Mouse (Mus musculus): ENCODE data around the gene Mgat4e.

The Mgat4e gene

DNA sequence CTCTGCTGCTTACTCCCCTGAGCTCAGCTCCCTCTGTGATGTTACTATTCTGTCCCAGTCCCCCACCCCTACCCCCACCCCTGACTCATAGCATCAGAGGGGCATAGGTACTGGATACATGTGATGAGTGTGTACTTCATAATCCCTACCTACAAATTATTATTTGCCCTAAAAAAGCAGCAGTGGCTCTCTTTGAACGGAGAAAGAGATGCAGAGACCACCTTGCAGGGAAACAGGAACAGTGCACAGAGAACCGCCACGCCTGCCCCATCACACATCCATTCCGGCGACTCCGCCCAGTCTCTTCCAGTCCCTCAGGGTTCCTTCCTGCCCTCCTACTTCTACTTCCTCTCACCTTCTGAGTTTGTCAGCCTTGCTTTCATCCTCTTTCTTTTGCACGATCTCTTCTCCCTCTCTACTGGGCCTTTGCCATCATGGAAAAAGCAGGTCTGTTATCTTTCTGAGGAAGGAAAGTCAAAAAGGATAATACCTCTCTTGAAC lies at the start of gene Mgat4e:
Gene Mgat4e, minus strand, starts transcription at position 51 of the 501 bp plus-strand sequence.
- DNase-seq (ENCODE audit: extremely low read depth, low read depth) = no peak

DNA sequence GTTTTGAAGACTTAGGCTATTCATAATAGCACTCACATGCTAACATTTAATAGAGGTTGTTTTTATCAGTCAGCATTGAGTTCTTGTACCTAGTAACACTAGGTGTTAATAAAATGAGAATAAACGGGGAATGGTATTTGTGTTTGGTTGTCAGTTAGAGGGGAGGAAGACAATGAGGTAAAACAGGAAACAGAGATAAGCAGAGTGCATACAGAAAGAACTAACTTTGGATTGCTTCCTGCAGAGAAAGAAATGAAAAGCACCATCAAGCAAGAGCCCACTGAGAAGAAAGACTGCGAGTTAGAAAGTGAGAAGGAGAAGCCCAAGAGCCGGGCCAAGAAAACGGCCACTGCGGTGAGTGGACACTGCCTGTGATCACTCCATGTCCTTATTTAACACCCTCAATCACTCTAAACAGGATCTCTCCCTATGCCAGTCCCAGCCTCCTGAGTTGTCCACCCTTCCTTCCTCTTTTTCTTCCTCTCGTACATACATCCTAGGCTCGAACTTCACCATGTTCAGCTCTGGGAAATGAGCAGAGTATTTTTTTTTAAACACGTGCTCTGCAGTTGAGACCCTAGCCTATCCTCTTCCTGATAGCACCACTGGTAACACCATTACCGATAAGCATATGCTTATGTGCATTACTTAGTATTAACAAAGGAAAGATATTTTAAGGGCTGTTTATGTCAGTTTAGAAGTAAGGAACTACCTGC lies 48.0 kb upstream of the Mgat4e start:
- peak; percentile 62 for DNase-seq (ENCODE audit: extremely low read depth, low read depth)

DNA sequence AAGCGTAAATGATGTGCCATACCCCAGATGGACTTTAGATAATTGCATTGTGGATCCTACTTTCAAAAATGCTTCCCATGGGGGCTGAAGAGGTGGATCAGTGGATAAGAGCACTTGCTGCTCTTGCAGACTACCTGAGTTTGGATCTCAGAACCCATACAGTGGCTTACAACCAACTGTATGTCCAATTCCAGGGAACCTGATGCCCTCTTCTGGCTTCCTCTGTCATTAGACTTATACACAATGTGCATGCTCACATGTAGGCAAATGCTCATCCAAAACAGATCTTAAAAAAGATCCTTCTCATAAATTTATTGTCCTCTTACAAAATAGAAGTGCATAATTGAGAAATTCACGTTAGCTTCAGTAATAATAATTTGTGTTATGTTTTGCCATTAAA lies 42.3 kb upstream of the Mgat4e start:
- DNase-seq (ENCODE audit: extremely low read depth, low read depth) = no peak

DNA sequence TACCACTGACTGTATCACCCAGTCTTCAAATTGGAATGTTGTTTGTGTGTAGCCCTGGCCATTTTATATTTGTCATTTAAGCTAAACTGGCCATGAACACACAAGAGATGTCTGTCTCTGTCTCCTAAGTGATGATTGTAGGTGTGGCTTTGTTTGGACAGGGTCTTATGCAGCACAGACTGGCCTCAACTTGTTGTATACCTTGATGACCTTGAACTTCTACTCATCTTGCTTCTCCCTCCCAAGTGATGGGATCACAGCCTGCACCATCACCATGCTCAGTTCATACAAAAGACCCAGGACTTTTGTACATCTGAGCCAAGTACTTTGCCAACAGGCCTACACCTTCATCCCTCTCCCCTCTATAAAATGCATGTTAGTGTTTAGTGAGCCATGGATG lies 40.2 kb upstream of the Mgat4e start:
- DNase-seq (ENCODE audit: extremely low read depth, low read depth) = no peak

DNA sequence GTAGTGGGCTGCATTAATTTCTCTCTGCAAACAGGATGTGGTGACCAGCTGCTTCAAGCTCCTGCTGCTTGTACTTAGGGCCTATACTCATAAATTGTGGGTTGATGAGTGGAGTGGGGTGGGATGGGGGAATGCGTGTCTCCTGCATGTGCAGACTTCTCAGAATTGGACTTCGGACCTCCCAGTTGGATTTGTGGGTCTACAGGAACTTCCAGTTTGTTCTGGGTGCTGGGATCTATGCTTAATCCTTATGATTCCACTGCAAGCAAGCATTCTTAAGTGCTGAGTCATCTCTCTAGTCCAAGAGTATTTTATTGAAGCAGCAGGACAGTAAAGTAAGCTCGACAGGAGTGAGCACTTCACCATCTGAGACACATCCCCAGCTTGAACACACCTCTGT lies 34.1 kb upstream of the Mgat4e start:
- no peak for DNase-seq (ENCODE audit: extremely low read depth, low read depth)

DNA sequence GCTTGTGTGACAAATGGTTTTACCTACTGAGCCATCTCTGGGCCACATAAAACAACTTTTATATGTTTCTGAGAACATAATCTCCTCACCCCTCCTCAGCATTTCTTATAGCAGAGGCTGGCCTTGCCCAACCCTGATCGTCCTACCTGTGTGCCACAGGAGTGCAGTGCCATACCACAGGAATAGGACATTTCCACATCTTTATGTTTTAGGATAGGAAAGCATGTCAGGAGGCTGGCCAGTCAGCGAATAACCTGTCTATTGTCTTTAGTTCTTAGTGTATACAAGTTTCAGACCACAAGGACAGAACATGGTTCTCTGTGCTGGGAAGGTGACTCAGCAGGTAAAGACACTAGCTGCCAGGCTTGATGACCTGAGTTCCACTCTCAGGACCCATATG lies 31.3 kb upstream of the Mgat4e start:
- DNase-seq (ENCODE audit: extremely low read depth, low read depth) = no peak

DNA sequence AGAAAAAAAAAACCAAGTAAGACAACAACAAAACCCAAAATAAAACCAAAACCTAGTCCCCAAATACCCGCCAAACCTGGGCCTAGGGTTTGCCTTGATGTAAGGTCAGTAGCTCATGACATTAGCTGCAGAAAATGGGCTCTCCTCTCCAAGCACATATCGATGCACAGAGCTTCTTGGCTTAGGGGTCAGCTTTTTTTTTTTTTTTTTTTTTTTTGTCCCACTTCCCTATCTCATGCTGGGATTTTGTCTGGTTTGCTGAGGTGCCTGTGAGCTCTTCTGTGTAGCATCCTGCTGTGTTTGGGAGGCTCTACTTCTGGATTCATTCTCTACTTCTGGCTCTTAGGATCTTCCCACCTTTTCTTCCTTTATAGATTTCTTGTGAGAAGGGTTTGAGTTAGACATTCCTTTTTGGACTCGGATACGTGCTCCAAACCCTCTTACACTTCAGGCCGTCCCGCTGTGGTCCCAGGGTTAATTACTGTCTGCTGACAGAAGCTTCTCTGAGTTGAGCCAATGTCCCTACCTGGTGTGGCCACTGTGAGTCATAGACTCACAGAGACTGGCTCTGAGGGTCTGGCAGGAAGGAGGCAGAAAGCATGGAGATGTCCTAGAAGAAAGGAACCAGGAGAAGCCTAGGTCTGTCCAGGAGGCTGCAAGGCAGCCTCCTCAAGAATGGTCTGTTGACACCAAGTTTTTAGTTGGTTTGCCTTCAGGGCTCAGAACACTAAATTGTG lies 28.1 kb upstream of the Mgat4e start:
- DNase-seq (ENCODE audit: extremely low read depth, low read depth) = no peak

DNA sequence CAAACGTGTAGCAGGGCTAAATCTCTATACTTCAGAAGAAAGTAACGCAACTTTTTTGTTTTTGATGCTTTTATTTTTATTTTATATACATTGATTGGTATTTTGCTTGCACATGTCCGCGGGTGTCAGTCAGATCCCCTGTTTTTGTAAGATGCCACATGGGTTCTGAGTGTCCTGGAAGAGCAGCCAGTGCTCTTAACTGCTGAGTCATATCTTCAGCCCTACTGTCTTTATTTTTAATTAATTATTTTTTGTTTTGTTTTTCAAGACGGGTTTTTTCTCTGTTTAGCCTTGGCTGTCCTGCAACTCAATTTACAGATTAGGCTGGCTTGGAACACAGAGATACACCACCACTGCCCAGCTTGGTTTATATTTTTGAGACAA lies 24.4 kb upstream of the Mgat4e start:
- no peak for DNase-seq (ENCODE audit: extremely low read depth, low read depth)

DNA sequence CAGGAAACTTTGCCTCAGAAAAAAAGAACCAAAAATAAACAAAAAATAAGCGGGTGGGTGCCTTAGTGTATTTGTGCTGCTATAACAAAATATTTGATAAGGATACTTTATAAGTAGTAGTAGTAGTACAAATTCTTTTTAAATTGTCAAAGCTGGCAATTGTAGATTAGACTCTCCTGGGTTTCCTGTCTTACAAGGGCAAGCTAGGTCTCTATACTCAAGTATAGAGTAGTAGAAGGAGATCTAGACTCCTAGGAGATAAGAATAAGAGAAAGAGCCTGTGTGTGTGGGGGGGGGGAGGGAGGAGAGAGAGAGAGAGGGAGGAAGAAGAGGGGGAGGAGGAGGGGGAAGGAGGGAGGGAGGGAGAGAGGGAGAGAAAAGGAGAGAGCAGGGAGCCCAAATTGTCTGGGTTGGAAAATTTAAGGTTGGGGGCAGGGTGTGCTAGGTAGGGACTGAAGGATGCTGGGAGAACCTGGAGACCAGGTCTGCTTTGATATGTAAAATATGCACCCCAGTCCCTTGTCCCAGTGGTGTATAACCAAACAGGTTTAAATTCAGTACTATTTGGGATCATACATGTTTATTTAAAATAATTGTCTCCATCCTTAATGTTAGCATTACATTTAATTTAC lies 23.9 kb upstream of the Mgat4e start:
- no peak for DNase-seq (ENCODE audit: extremely low read depth, low read depth)

DNA sequence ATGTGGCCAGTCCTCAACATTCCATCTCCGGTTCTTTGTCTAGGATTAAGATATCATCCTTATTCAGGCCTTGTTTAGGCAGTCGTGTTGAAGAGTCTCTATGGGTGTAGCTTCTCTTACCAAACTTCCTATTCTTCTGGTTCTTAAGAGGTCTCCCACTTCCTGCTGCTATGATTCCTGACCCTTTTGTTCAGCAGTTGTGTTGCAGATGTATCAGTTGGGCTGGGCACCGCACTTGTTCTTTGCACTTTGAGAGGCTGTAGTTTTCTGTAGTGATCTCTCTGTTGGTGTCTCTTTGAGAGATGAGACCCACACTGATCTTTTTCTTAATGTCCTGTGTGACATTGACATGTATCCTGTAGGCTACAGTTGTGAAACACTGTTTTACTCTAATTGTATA lies 21.1 kb upstream of the Mgat4e start:
- no peak for DNase-seq (ENCODE audit: extremely low read depth, low read depth)

DNA sequence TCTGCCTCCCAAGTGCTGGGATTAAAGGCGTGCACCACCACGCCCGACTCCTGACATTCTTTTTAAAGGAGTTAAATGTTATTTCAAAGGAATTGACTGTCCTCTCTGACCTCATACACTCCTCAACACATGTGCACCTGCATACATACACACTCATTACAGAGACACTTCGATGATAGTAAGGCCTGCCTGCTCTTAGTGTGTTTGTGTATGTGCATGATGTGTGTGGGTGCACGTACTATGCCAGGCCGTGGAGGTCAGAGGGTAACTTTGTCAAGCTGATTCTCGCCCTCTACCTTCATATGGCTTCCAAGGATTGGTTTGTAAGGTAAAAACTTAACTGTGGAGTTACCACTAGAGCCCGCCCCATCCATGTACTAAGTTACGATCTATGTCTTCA lies 20.7 kb upstream of the Mgat4e start:
- no peak for DNase-seq (ENCODE audit: extremely low read depth, low read depth)

DNA sequence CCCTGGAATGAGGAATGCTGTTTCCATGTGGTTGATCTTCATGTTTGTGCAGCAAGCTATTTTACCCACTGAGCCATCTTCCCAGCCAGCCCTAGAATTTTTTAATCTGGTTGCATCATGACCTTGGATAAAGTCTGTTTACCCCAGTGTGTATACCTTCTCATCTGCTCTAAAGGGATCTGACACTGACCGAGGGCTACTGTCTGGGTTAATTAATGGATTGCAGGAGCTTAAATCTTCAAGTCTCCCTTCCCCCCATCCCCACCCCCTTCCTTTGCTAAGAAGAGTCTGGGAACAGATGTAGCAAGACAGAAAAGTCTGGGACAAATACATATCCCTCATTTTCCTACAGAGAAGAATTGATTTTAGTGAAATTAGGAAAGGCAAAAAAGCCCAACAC lies 18.0 kb upstream of the Mgat4e start:
- no peak for DNase-seq (ENCODE audit: extremely low read depth, low read depth)

DNA sequence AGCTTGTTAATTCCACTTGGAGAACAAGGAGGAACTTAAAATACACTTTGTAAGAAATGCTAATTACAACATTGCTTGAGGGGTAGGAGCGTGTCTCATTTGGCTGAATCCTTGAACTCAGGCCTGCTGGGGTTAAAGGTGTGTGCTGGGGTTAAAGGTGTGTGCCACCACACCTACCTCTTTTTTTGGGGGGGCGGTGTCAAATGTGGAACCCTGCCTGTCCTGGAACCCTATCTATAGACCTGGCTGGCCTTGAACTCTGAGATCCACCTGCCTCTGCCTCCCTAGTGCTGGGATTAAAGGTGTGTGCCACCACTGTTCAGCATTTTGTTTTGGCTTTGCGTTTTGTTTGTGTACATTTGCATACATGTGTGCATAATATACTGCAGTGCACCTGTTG lies 14.2 kb upstream of the Mgat4e start:
- no peak for DNase-seq (ENCODE audit: extremely low read depth, low read depth)

DNA sequence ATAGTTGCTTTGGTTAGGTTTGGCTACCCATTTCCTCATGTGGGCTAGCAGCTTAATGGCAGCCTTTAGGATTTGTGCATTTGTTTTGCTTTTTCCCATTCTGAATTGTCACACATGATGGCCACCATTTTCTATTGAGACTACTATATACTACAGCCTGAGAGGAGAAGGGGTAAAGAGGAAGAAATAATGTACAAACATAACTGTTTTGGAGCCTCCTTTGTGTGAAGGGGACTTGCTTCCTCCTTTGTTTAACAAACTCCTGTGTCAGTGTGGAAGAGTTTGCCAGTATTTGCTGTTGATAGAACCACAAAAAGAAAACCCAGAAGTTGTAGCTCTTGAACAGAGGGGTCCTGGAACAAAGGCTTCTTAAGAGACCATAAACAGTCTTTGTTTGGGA lies 13.0 kb upstream of the Mgat4e start:
- DNase-seq (ENCODE audit: extremely low read depth, low read depth) = peak; percentile 68

DNA sequence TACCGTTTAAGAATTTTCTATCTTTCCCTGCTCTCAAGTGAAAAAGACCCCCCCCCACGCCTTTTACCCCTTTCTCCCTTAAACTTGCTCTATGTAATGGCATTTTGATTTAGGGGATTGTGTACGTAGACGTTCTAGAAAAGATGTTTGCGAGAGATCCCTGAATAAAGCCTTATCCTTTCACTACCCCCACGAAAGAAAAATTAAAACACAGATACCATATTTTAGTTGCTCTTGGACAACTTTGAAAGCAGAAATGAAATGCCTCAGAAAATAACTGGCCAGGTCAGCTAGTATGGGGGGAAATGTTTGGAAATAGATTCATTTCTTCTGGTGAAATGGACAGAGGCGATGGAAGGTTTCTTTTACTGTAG lies 12.3 kb upstream of the Mgat4e start:
- DNase-seq (ENCODE audit: extremely low read depth, low read depth) = no peak

DNA sequence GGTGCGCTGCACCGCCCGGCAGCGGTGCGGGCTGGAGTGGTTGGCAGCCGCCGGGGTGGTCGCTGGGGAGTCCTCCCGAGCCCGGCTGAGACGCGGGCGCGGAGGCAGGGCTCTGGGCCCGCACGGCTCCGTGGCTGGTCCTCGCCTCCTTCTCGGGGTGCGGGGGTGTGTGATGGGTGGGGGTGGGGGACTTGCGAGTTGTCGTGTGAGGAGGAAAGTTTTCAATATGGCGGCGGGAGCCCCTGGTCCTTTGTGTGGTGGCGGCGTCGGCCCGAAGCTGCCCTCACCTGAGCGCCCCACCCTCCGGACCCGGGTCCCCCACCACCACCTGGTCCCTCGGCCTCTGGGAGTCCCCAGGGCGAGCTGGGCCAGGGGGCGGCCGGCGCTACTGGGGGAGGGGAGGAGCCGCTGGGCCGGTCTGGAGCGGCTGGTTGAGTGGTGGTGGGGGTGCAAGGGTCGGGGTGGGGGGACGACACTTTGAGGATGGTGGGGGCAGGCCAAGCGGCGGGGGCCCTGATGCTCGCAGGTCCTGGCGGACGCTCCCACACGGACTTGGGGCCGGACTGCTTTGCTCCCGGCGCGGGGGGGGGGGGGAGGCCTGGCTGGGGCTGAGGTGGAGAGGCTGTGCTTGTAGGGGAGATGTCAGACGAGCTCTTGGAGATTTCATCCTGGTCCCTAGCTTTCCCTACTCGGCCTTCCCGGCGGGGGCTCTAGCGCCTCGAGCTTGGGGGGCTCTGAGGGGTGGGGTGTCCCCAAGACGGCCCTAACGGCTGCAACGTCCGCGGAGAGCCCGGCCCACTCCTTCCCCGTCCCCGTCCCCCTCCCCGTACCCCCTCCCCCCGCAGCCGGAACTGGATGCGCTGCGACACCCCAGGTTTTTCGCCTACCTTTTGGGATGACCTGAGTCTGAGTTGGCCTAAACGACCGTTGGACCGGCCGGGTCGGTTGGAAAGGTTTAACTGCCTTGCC lies 11.6 kb upstream of the Mgat4e start:
- no peak for DNase-seq (ENCODE audit: extremely low read depth, low read depth)

DNA sequence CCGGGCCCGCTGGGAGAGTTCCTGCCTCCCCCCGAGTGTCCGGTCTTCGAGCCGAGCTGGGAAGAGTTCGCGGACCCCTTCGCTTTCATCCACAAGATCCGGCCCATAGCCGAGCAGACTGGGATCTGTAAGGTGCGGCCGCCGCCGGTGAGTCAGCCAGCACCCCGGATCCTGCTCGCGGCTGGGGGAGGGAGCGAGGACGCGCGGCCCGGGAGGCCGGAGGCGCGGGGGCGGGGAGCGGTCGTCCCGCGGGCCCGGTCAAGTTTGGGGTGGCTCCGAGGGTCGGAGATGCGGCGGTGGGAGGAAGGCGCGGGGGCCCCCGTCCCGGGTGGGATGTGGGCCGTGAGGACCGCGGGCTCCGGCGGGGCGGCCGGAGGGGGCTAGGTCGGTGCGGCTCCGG lies 10.9 kb upstream of the Mgat4e start:
- no peak for DNase-seq (ENCODE audit: extremely low read depth, low read depth)

DNA sequence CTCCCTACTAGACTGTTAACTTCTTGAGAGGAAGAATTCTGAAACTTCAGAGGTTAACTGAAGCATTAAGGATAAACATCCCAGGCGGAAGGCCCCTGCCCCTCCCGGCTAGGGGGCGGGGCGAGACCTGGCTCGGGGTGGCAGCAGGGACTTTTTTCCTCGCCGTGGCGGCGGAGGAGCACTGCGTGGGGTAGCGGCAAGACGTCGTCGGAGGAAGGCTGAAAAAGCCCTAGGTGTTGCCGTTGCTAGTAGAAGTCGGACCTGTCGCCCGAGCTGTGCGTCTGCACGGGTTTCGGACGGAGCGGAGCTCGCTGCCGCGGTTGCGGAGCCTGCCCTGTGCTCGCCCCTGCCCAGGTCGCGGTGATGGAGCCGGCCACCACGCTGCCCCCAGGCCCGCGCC lies 10.5 kb upstream of the Mgat4e start, which contains the start of gene Kdm5b:
Gene Kdm5b, plus strand, starts transcription at position 196 of the 400 bp plus-strand sequence.
- peak; percentile 60 for DNase-seq (ENCODE audit: extremely low read depth, low read depth)

DNA sequence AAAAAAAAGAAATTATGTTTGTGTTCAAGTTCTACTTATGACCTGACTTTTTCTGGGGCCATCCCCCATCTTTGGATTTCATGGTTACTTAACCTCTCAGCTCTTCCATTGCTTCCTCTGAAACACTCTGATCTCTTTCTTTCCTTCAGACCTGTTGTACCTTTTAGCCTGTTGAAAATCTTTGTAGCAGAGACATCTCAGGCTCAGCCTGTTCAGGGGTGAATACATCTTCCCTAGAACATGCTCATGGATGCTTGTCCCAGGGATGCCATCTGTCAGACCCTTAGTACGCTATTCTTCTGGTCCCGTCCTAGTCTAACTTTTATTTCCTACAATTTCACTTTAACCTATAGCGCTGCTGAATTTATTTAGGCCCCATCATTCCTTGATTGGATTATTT lies 9.7 kb upstream of the Mgat4e start:
- no peak for DNase-seq (ENCODE audit: extremely low read depth, low read depth)

DNA sequence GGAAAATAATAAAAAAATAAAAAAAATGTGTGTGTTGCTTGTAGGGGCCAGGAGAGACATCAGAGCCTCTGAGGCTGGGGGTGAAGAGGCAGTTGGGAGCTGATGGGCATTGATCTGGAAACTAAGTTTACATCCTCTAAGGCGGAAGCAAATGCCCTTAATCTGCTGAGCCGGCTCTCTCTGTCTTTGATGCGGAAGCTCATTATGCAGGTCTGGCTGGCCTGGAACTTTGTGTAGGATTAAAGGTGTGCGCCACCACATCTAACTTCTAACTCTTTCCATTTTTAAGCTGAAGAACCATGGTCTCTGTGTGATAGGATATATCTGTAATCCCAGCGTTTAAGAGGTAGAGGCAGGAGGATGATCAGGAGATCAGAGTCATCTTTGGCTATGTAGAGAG lies 9.0 kb upstream of the Mgat4e start:
- no peak for DNase-seq (ENCODE audit: extremely low read depth, low read depth)

DNA sequence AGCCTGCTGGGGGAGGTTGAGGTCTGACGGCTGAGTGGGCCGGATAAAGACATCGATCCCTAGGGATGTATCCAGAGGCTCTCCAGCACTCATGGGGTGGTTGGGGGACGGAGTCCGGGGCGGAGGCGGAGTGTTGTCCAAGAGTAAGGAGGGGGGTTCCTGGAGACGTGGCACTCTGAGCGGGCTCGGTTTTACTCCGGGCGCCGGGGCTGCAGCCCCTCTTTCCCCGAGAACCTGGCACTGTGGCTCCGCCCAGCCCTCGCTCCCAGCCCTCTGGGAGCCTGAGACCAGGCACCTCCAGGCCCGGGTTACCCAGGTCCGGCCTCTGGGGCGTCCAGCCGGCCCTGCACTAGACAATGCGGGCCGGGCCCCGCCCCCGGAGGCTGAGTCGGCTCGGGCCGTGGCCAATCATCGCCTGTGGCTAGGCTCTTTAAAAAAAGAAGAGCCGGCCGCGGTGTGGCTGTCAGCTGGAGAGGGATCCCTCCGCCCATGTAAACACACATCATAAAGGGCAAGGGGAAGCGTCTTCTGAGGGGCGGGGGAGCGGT lies 7.3 kb upstream of the Mgat4e start:
- DNase-seq (ENCODE audit: extremely low read depth, low read depth) = peak; percentile 90

Measured in MEL-GATA-1-ER (cell line).